Mouse (Mus musculus) right cerebral cortex, adult 18-20 months (tissue): Measurements from ENCODE around the gene Rnf141.

ENCODE experiments used
- DNase-seq: peaks from one replicate; pipeline ENCODE4 v3.0.0; 2022; ENCODE audit warnings: mixed read lengths

Rnf141 gene

GRCm38 (mm10) chr7:110823995-110824953 lies 20.0 kb downstream of the Rnf141 start:
- DNase-seq = no peak

GRCm38 (mm10) chr7:110823593-110823992 lies 20.7 kb downstream of the Rnf141 start:
- no peak for DNase-seq

GRCm38 (mm10) chr7:110823076-110823475 lies 21.2 kb downstream of the Rnf141 start:
- DNase-seq = no peak

GRCm38 (mm10) chr7:110822055-110822454 lies 22.2 kb downstream of the Rnf141 start:
- DNase-seq = no peak

GRCm38 (mm10) chr7:110821653-110822052 lies 22.6 kb downstream of the Rnf141 start:
- DNase-seq = peak; percentile 69

- no peak for DNase-seq
Measured at GRCm38 (mm10) chr7:110821068-110821467, 23.2 kb downstream of the Rnf141 start.

GRCm38 (mm10) chr7:110818787-110819350 lies 25.4 kb downstream of the Rnf141 start:
- DNase-seq = no peak

- DNase-seq = no peak
Measured at GRCm38 (mm10) chr7:110818206-110818605, 26.1 kb downstream of the Rnf141 start.

- no peak for DNase-seq
Measured at GRCm38 (mm10) chr7:110816037-110816436, 28.2 kb downstream of the Rnf141 start.

- DNase-seq = no peak
Measured at GRCm38 (mm10) chr7:110813983-110814382, 30.3 kb downstream of the Rnf141 start.

- DNase-seq = peak; percentile 49
Measured at GRCm38 (mm10) chr7:110811529-110811928, 32.7 kb downstream of the Rnf141 start.

- no peak for DNase-seq
Measured at GRCm38 (mm10) chr7:110810995-110811394, 33.3 kb downstream of the Rnf141 start.

GRCm38 (mm10) chr7:110809585-110810557 lies 34.4 kb downstream of the Rnf141 start:
- DNase-seq = no peak

- DNase-seq = peak; percentile 41
Measured at GRCm38 (mm10) chr7:110808962-110809361, 35.3 kb downstream of the Rnf141 start.

GRCm38 (mm10) chr7:110807460-110808030 lies 36.7 kb downstream of the Rnf141 start:
- no peak for DNase-seq

- peak; percentile 55 for DNase-seq
Measured at GRCm38 (mm10) chr7:110804266-110804665, 40.0 kb downstream of the Rnf141 start.

GRCm38 (mm10) chr7:110803131-110803530 lies 41.1 kb downstream of the Rnf141 start:
- DNase-seq = no peak

- DNase-seq = peak; percentile 84
Measured at GRCm38 (mm10) chr7:110801028-110801427, 43.2 kb downstream of the Rnf141 start.

- no peak for DNase-seq
Measured at GRCm38 (mm10) chr7:110797722-110798409, 46.4 kb downstream of the Rnf141 start.

- DNase-seq = peak; percentile 35
Measured at GRCm38 (mm10) chr7:110796367-110797051, 47.7 kb downstream of the Rnf141 start.

GRCm38 (mm10) chr7:110794722-110795121 lies 49.5 kb downstream of the Rnf141 start:
- no peak for DNase-seq
